Mouse (Mus musculus) neural tube, embryonic 12.5 days (tissue): ENCODE data around the gene Pih1d2. TPM values are rescaled to one million over a fixed set of nuclear protein-coding genes. Genes with fewer than 3 reads are reported as not detected.

Experiments
- ATAC-seq: fragments of 200-750 bp; cut with Nextera tagmentation; 2 replicates; pipeline ENCODE4 v1.8.0; 2017; ENCODE audit warnings: low read depth, mild to moderate bottlenecking, moderate TSS enrichment, moderate library complexity; ENCODE audit not compliant: low FRiP score
- H3K27ac ChIP-seq: fragments of 300-500 bp; sonication (generic); 2 replicates; pipeline ENCODE4 v1.5.1; 2016
- H3K27me3 ChIP-seq: fragments of 300-500 bp; sonication (generic); replicated peaks from 2 replicates; pipeline ENCODE4 v1.6.1; 2016; ENCODE audit warnings: mild to moderate bottlenecking
- H3K36me3 ChIP-seq: fragments of 300-500 bp; sonication (generic); 2 replicates; pipeline ENCODE4 v1.6.1; 2016; ENCODE audit warnings: mild to moderate bottlenecking
- H3K4me1 ChIP-seq: fragments of 300-500 bp; sonication (generic); 2 replicates; pipeline ENCODE4 v1.6.1; 2016
- H3K4me2 ChIP-seq: fragments of 300-500 bp; sonication (generic); replicated peaks from 2 replicates; pipeline ENCODE4 v1.6.1; 2016; ENCODE audit warnings: mild to moderate bottlenecking
- H3K4me3 ChIP-seq: fragments of 300-500 bp; sonication (generic); 2 replicates; pipeline ENCODE4 v1.5.1; 2016
- H3K9ac ChIP-seq: fragments of 300-500 bp; sonication (generic); 2 replicates; pipeline ENCODE4 v1.6.1; 2016; ENCODE audit warnings: mild to moderate bottlenecking
- H3K9me3 ChIP-seq: fragments of 300-500 bp; sonication (generic); 2 replicates; pipeline ENCODE4 v1.6.1; 2016; ENCODE audit warnings: mild to moderate bottlenecking
- WGBS: fragments of 180-500 bp; shearing (Covaris S2); methylation state at CpG from one replicate; pipeline ENCODE4 v1.1.7; 2016; 5-methylcytosine and 5-hydroxymethylcytosine counted together
- polyA plus RNA-seq: library from polyadenylated mRNA; unstranded; fragments of >200 nt; fragmentation: Nextera tagmentation; extraction: Ambion mirVana; gene quantifications from 2 replicates; pipeline ENCODE4 v1.2.1, GENCODE M21; 2016

The Pih1d2 gene
- polyA plus RNA-seq: 5.8 and 8.5 TPM in 2 replicates

DNA sequence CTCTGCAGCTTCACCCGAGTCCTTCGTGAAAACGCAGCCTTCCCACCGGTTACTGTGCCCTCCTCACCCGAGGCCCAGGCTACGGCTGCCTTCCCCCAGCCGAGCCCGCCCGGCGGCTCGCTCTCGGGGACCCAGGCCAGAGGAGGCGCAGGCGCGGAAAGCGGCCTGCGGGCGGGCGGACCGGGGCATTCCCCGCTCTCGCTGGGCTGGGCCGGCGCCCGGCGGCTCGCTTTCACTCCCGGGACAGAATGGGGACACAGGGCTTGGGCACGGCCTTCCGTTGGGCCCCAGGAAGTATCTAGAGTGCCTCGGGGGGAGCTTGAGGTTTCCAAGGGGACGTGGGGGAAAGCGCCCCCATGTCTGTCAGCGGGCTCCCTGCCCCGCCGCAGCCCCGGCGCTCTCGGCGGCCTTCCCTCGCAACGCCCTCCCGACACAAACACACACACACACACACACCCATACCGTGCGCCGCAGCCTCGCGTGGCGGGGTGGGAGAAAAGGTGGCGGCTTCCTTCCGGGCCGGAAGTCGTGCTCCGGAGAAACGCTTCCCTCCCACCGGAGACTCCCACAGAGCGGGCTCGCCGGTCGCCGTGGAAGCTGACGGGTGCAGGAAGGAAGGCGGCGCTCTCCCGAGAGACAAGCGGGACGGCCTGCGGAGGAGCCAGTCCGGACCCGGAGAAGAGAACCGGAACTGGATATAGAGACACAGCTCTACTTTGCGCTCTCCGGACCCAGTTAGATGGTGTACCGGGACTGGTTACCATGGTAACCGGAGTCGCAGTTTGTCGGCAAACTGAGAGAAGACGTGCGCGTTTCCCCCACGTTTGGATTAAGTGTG is at the start of gene Pih1d2, which contains the start of gene Nkapd1:
TSS of gene Pih1d2 (plus strand) at position 556 of the 838 bp plus-strand sequence.
TSS of gene Nkapd1 (minus strand) at position 699 of the 838 bp plus-strand sequence.
- peak; percentile 95 for ATAC-seq

GRCm38 (mm10) chr9:50567372-50567771 is 49.7 kb upstream of the Pih1d2 start:
- Histone ChIP-seq H3K4me1 (no peaks in the 10 kb centered on the region), H3K4me2 (no peak overlapping the region), H3K9me3 (no peaks in the 10 kb centered on the region), H3K4me3 (no peak overlapping the region), H3K27me3 (no peaks in the 10 kb centered on the region), H3K9ac (no peak overlapping the region), H3K36me3 (no peaks in the 10 kb centered on the region), H3K27ac (no peak overlapping the region)
- no peak for ATAC-seq
- 93% methylated on average over 4 of the region's 4 CpGs for WGBS

More for the DNA sequence above, at the start of gene Pih1d2, which contains the start of gene Nkapd1:
- Histone ChIP-seq H3K9ac (peak within 1 kb of the TSS; percentile 95), H3K27me3 (no peaks in the 10 kb centered on the region), H3K4me1 (peaks cover 13% of the 10 kb centered on the region), H3K4me2 (peak within 1 kb of the TSS; percentile 86), H3K9me3 (no peaks in the 10 kb centered on the region), H3K4me3 (peak within 1 kb of the TSS; percentile 99), H3K27ac (peak within 1 kb of the TSS; percentile 85), H3K36me3 (peaks cover 30% of the 10 kb centered on the region)
- WGBS: under 1% methylated on average over 81 of the region's 81 CpGs

- ATAC-seq: no peak
- H3K27me3 ChIP-seq: no peaks in the 10 kb centered on the region
- 91% methylated on average over 2 of the region's 2 CpGs for WGBS
Measured at GRCm38 (mm10) chr9:50567881-50568280, 49.2 kb upstream of the Pih1d2 start.

DNA sequence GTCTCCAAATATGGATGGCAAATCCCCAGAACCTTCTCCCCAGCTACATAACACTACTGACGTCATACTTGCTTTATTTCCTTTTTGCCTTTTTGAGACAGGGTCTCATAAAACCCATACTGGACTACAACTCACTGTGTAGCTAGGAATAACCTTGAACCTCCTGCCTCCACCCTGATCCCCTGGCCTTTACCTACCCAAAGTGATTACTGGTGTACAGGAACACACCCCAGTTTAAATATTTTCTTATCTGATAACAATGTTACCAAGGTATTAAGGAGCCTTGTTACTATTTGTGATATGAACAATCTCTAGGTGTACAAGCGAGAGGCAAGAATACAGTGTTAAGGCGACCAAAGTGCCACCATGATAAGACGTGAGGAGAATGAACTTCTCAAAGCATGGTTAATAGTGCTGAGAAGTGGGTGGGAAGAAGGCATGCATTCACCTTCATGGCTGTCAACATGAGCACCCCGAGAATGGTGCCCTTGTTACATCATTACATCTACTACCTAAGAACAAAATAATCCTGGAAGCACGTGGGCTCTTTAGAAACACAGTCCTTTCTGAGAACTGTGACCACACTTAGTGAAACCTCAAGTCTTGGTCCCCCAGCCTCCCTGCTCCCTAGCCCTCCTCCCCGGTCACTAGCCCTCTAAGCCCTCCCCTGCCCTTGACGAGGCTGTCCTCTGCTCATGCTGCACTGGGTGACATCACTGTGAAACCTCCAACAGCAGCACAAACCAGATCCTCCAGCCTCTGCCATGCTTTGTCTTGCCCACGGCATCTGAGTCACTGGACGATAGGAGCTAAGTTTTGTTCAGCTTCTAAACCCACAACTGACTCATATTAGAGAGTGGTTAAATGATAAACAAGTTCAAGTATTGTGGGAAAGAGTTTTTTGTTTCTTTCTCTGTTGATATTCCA is 47.3 kb upstream of the Pih1d2 start:
- Histone ChIP-seq H3K9ac (no peak overlapping the region), H3K4me1 (no peaks in the 10 kb centered on the region), H3K27ac (no peak overlapping the region), H3K4me3 (no peak overlapping the region), H3K4me2 (no peak overlapping the region), H3K36me3 (no peaks in the 10 kb centered on the region), H3K27me3 (no peaks in the 10 kb centered on the region), H3K9me3 (no peaks in the 10 kb centered on the region)
- no peak for ATAC-seq
- 83% methylated on average over 10 of the region's 10 CpGs for WGBS

More at GRCm38 (mm10) chr9:50567881-50568280, 49.2 kb upstream of the Pih1d2 start:
- Histone ChIP-seq H3K4me2 (no peak overlapping the region), H3K9me3 (no peaks in the 10 kb centered on the region), H3K4me1 (no peaks in the 10 kb centered on the region), H3K9ac (no peak overlapping the region), H3K27ac (no peak overlapping the region), H3K4me3 (no peak overlapping the region), H3K36me3 (no peaks in the 10 kb centered on the region)

- no peaks in the 10 kb centered on the region for H3K27me3 ChIP-seq
- 55% methylated on average over 4 of the region's 4 CpGs for WGBS
Measured at GRCm38 (mm10) chr9:50580370-50580769, 36.8 kb upstream of the Pih1d2 start.

GRCm38 (mm10) chr9:50585145-50585818 is 31.8 kb upstream of the Pih1d2 start:
- Histone ChIP-seq H3K4me2 (no peak overlapping the region), H3K4me3 (no peak overlapping the region), H3K36me3 (no peaks in the 10 kb centered on the region), H3K9ac (no peak overlapping the region), H3K4me1 (no peaks in the 10 kb centered on the region), H3K9me3 (no peaks in the 10 kb centered on the region), H3K27ac (no peak overlapping the region), H3K27me3 (no peaks in the 10 kb centered on the region)
- no peak for ATAC-seq
- 81% methylated on average over 6 of the region's 6 CpGs for WGBS

More at GRCm38 (mm10) chr9:50580370-50580769, 36.8 kb upstream of the Pih1d2 start:
- H3K4me3 ChIP-seq: no peak overlapping the region
- H3K27ac ChIP-seq: no peak overlapping the region
- H3K36me3 ChIP-seq: no peaks in the 10 kb centered on the region
- H3K4me1 ChIP-seq: no peaks in the 10 kb centered on the region
- no peak overlapping the region for H3K4me2 ChIP-seq
- no peaks in the 10 kb centered on the region for H3K9me3 ChIP-seq
- no peak overlapping the region for H3K9ac ChIP-seq
- no peak for ATAC-seq

DNA sequence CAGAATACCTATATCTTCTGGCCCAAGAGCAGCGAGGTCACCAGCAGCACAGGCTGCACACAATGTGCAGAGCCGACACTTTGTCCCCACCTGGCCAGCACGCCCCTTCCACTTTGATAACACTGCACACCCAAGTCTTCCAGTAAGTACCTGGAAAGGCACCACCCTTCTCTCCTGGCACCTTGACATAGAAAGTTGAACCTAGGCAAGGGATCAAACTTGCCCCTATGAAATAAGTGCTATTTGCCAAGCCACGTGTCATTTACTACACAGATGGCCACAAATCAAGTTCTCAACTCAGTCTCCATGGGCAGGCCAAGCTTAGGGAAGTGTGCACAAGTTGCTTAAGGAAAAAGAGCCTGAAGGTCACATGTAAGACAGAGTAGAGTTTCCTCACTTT is 30.2 kb upstream of the Pih1d2 start:
- H3K27me3 ChIP-seq: no peaks in the 10 kb centered on the region
- H3K4me1 ChIP-seq: no peaks in the 10 kb centered on the region
- ATAC-seq: no peak
- 89% methylated on average over 4 of the region's 4 CpGs for WGBS
- no peak overlapping the region for H3K4me3 ChIP-seq
- no peak overlapping the region for H3K27ac ChIP-seq
- no peak overlapping the region for H3K9ac ChIP-seq
- no peaks in the 10 kb centered on the region for H3K9me3 ChIP-seq
- H3K36me3 ChIP-seq: no peaks in the 10 kb centered on the region
- no peak overlapping the region for H3K4me2 ChIP-seq

GRCm38 (mm10) chr9:50590856-50591518 is 26.1 kb upstream of the Pih1d2 start:
- H3K9me3 ChIP-seq: no peaks in the 10 kb centered on the region
- WGBS: 81% methylated on average over 10 of the region's 10 CpGs
- no peak for ATAC-seq
- no peak overlapping the region for H3K4me3 ChIP-seq
- H3K9ac ChIP-seq: no peak overlapping the region
- H3K27me3 ChIP-seq: no peaks in the 10 kb centered on the region
- H3K36me3 ChIP-seq: peaks cover 12% of the 10 kb centered on the region
- H3K4me2 ChIP-seq: no peak overlapping the region
- no peaks in the 10 kb centered on the region for H3K4me1 ChIP-seq
- no peak overlapping the region for H3K27ac ChIP-seq

DNA sequence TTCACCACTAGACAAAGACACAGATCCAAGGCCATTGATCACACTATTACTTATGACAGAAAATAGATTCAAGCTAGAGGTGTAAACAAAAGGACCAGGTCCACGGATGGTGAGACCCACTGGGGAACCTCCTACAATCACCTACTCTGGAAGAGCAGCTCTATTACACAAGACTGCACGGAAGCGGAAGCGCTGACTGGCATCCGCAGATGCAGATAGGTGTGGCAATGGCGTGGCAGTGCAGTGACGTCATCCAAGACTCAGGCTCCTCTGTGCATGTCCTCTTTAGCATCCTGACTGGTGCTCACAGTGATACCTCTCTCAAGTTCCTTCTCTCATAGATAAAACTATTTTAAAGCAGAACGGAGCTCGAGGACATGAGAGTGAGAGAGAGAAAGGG is 24.2 kb upstream of the Pih1d2 start:
- no peaks in the 10 kb centered on the region for H3K9me3 ChIP-seq
- no peak overlapping the region for H3K27ac ChIP-seq
- no peaks in the 10 kb centered on the region for H3K4me1 ChIP-seq
- H3K9ac ChIP-seq: no peak overlapping the region
- ATAC-seq: no peak
- no peak overlapping the region for H3K4me3 ChIP-seq
- H3K27me3 ChIP-seq: no peaks in the 10 kb centered on the region
- H3K36me3 ChIP-seq: peaks cover 30% of the 10 kb centered on the region
- WGBS: 89% methylated on average over 9 of the region's 9 CpGs
- H3K4me2 ChIP-seq: no peak overlapping the region

GRCm38 (mm10) chr9:50593544-50593943 is 23.6 kb upstream of the Pih1d2 start:
- Histone ChIP-seq H3K4me3 (no peak overlapping the region), H3K4me2 (no peak overlapping the region), H3K36me3 (peaks cover 36% of the 10 kb centered on the region), H3K27me3 (no peaks in the 10 kb centered on the region), H3K4me1 (no peaks in the 10 kb centered on the region), H3K9ac (no peak overlapping the region), H3K9me3 (no peaks in the 10 kb centered on the region), H3K27ac (no peak overlapping the region)
- 84% methylated on average over 3 of the region's 3 CpGs for WGBS
- no peak for ATAC-seq

GRCm38 (mm10) chr9:50594794-50595417 is 22.2 kb upstream of the Pih1d2 start:
- H3K4me2 ChIP-seq: no peak overlapping the region
- no peak overlapping the region for H3K4me3 ChIP-seq
- H3K4me1 ChIP-seq: no peaks in the 10 kb centered on the region
- no peak overlapping the region for H3K27ac ChIP-seq
- H3K9me3 ChIP-seq: no peaks in the 10 kb centered on the region
- peaks cover 46% of the 10 kb centered on the region for H3K36me3 ChIP-seq
- no peak for ATAC-seq
- WGBS: 78% methylated on average over 12 of the region's 12 CpGs
- no peaks in the 10 kb centered on the region for H3K27me3 ChIP-seq
- no peak overlapping the region for H3K9ac ChIP-seq
